Mouse (Mus musculus) E14TG2a.4 (cell line): ENCODE data around the gene Tjp2.

ENCODE experiments used
- H3K27me3 ChIP-seq: 2 replicates; pipeline ENCODE4 v1.6.1; 2014; ENCODE audit warnings: low read length, control low read depth; ENCODE audit not compliant: insufficient read depth
- H3K36me3 ChIP-seq: 2 replicates; pipeline ENCODE4 v1.6.1; 2014; ENCODE audit warnings: low read length, control low read depth; ENCODE audit not compliant: insufficient read depth
- H3K4me1 ChIP-seq: replicated peaks from 2 replicates; pipeline ENCODE4 v1.6.1; 2014; ENCODE audit warnings: low read depth, low read length, control low read depth
- H3K4me3 ChIP-seq: replicated peaks from 2 replicates; pipeline ENCODE4 v1.5.1; 2014; ENCODE audit warnings: mild to moderate bottlenecking, low read length
- H3K9me3 ChIP-seq: 2 replicates; pipeline ENCODE4 v1.6.1; 2014; ENCODE audit warnings: low read length, control low read depth
- CTCF ChIP-seq: conservative IDR thresholded peaks from 2 replicates; pipeline ENCODE4 v1.5.1; 2014; ENCODE audit warnings: low read length
- NANOG ChIP-seq: IDR thresholded peaks from 2 replicates; pipeline ENCODE4 v1.6.1; 2014; ENCODE audit warnings: borderline replicate concordance, low read length, mixed read lengths
- POU5F1 ChIP-seq: IDR thresholded peaks from 2 replicates; pipeline ENCODE4 v1.6.1; 2014; ENCODE audit warnings: low read length, borderline replicate concordance

The Tjp2 gene

DNA sequence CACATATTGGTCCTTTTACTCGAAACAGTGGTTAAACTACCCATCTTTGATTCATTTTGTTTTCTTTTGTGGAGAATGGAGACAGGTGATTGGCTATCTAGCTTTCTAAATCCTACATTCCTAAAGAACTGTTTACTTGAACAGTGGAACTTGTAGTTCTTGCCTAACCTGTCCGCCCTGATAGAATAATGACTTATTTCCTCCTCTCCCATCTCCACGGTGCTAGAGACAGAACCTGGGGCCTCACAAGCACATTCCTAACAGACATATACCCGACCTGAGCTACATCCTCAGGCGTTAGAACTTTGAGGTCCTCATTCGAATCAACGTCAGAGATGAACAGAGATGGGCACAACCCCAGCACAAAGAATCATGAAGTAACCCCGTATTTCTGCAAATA, 44.4 kb downstream of the Tjp2 start:
- Histone ChIP-seq H3K4me1 (peaks cover 76% of the 10 kb centered on the region), H3K9me3 (0 out of 2 replicates have a peak, but pooled peaks cover 6% of the 10 kb centered on the region), H3K27me3 (peaks cover 6% of the 10 kb centered on the region; the same call in 1 of the 2 replicates), H3K36me3 (peaks cover 43% of the 10 kb centered on the region), H3K4me3 (no peak overlapping the region)
- no peak for TF ChIP-seq POU5F1
- TF ChIP-seq CTCF = no peak
- no peak for TF ChIP-seq NANOG

GRCm38 (mm10) chr19:24178086-24178485, 46.7 kb downstream of the Tjp2 start:
- Histone ChIP-seq H3K4me3 (no peak overlapping the region), H3K9me3 (no peaks in the 10 kb centered on the region), H3K36me3 (peaks cover 23% of the 10 kb centered on the region), H3K4me1 (peaks cover 83% of the 10 kb centered on the region), H3K27me3 (peaks cover 18% of the 10 kb centered on the region)
- no peak for TF ChIP-seq NANOG
- no peak for TF ChIP-seq CTCF
- no peak for TF ChIP-seq POU5F1

GRCm38 (mm10) chr19:24176692-24177091, 48.1 kb downstream of the Tjp2 start:
- Histone ChIP-seq H3K36me3 (peaks cover 21% of the 10 kb centered on the region), H3K4me1 (peaks cover 88% of the 10 kb centered on the region), H3K9me3 (no peaks in the 10 kb centered on the region), H3K27me3 (peaks cover 18% of the 10 kb centered on the region), H3K4me3 (no peak overlapping the region)
- no peak for TF ChIP-seq POU5F1
- TF ChIP-seq NANOG = peak; percentile 25; the same call in 1 of the 2 replicates

DNA sequence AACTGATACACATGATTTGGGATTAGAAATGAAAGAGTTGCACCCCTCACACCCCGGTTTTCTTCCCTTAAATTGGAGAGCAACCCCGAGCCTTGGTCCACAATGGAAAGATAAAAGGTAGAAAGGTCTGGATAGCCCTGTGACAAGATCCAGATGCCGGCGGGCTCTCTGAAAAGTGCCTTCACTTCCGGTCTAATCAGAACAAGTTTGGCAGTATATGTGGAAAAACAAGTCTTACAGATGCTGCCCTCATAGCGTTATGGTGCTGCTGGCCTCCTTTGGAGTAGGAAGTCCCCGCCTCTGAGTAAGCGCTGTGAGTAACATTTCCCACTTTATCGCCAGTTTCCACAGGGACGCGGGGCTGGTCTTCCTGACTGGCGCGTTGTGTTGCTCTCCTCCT, 49.9 kb downstream of the Tjp2 start:
- peaks cover 85% of the 10 kb centered on the region for H3K4me1 ChIP-seq
- TF ChIP-seq CTCF (no peak), POU5F1 (no peak), NANOG (no peak)
- H3K4me3 ChIP-seq = peak overlapping the region; percentile 83
- no peaks in the 10 kb centered on the region for H3K9me3 ChIP-seq
- peaks cover 11% of the 10 kb centered on the region for H3K36me3 ChIP-seq
- H3K27me3 ChIP-seq = peaks cover 18% of the 10 kb centered on the region

DNA sequence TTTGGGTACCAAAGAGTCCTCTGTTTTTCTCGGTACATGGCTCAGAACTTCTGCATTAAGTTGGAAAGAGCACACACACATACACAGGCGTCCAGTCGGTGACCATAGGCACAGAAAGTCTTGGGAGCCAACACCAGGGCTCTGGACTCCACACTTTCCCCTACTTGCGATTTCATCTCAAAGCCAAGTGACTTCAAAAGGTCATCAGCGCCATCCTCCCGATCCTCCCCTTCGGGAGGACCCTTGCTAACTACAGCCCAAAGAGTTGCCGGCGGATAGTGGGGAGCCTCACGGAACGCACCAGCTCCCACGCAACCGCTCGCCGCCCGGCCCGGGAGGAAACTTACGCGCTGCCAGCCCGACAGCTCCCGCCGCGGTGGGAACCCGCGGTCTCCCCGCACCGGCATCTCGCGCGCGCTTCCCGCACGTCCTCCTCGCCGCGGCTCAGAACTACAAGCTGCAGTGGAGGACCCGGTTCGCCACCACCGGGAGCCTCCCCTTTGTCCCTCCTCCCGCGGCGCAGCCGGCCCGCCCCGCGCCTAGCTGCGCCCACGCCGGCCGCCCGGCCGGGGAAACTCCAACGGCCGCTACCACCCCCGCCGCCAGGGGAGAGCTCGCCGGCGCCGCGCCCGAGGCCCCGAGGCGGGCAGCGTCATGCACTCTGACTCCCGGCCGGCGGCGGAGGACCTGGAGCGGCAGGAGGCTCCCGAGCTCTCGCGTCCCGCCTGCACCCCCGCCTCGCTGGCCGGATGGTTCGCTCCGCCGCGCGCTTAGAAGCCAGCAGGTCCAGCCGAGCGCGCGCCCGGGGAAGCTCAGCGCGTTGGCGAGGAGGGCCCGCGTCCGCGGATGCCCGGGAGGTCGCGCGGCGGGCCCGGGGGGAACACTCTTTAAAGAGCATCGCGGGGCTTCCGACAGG, 51.0 kb downstream of the Tjp2 start:
- no peaks in the 10 kb centered on the region for H3K9me3 ChIP-seq
- H3K4me1 ChIP-seq = peaks cover 87% of the 10 kb centered on the region
- TF ChIP-seq CTCF = no peak
- no peak for TF ChIP-seq NANOG
- no peak for TF ChIP-seq POU5F1
- peaks cover 12% of the 10 kb centered on the region for H3K36me3 ChIP-seq
- peak overlapping the region; percentile 83 for H3K4me3 ChIP-seq
- peaks cover 18% of the 10 kb centered on the region for H3K27me3 ChIP-seq

GRCm38 (mm10) chr19:24173020-24173419, 51.8 kb downstream of the Tjp2 start:
- no peak for TF ChIP-seq CTCF
- TF ChIP-seq POU5F1 = no peak
- TF ChIP-seq NANOG = no peak
- Histone ChIP-seq H3K27me3 (peaks cover 18% of the 10 kb centered on the region), H3K36me3 (peaks cover 9% of the 10 kb centered on the region), H3K4me3 (peak overlapping the region; percentile 83), H3K9me3 (no peaks in the 10 kb centered on the region), H3K4me1 (peaks cover 90% of the 10 kb centered on the region)

DNA sequence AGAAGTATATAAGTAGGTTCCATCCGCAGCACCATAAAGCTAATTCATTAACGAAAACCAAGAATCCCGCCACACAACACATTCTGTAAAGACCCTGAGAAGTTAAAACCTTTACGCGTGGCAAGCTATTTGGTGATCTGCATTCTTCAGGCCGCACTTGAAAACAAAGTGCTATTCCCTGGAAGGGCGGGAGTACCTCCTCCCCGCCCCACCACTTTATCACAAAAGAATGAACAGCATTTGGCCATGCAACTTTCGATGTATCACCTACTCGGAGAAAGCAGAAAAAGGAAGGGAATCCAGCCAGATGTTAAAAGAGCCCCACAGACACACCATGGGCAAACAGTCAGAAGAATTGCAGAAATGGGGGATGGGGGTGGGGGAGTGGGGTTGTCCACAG, 56.3 kb downstream of the Tjp2 start:
- peaks cover 3% of the 10 kb centered on the region for H3K27me3 ChIP-seq
- peaks cover 4% of the 10 kb centered on the region; the same call in 1 of the 2 replicates for H3K36me3 ChIP-seq
- no peaks in the 10 kb centered on the region for H3K9me3 ChIP-seq
- TF ChIP-seq NANOG (no peak), POU5F1 (no peak), CTCF (no peak)
- no peak overlapping the region for H3K4me3 ChIP-seq
- peaks cover 95% of the 10 kb centered on the region for H3K4me1 ChIP-seq

- no peak for TF ChIP-seq POU5F1
- no peak for TF ChIP-seq CTCF
- no peak for TF ChIP-seq NANOG
- Histone ChIP-seq H3K4me1 (peaks cover 92% of the 10 kb centered on the region), H3K27me3 (no peaks in the 10 kb centered on the region), H3K9me3 (no peaks in the 10 kb centered on the region), H3K36me3 (peaks cover 11% of the 10 kb centered on the region), H3K4me3 (peak overlapping the region; percentile 49)
These were observed 58.2 kb downstream of the Tjp2 start for GRCm38 (mm10) chr19:24166516-24167091.

DNA sequence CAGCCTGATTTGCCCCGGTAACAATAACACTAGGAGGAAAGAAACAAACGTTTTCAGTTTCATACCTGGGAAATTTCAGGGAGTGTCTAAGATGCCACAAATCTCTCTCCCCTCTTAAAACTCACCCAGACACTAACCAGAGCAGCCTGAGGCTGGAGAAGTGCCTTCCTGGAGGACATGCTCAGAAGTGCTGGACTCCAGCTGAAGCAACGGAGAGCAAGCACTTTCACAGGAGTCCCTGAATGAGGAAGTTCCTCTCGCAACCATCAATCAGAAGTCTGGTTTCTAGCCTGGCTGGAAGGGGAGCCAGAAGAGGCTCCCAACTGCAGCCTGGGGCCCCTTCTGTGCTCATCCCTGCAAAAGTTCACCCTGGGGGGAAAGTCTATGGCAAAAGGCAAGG, 60.9 kb downstream of the Tjp2 start:
- peaks cover 94% of the 10 kb centered on the region for H3K4me1 ChIP-seq
- peak overlapping the region; percentile 20 for H3K4me3 ChIP-seq
- no peaks in the 10 kb centered on the region for H3K27me3 ChIP-seq
- H3K36me3 ChIP-seq = peaks cover 11% of the 10 kb centered on the region
- H3K9me3 ChIP-seq = no peaks in the 10 kb centered on the region
- TF ChIP-seq POU5F1 (no peak), CTCF (no peak), NANOG (no peak)
